Mouse (Mus musculus) right cerebral cortex, postnatal 14 days (tissue): Measurements from ENCODE around the gene Uqcrq.

Experiments
- DNase-seq: peaks from one replicate; pipeline ENCODE4 v3.0.0; 2022

The Uqcrq gene

DNA sequence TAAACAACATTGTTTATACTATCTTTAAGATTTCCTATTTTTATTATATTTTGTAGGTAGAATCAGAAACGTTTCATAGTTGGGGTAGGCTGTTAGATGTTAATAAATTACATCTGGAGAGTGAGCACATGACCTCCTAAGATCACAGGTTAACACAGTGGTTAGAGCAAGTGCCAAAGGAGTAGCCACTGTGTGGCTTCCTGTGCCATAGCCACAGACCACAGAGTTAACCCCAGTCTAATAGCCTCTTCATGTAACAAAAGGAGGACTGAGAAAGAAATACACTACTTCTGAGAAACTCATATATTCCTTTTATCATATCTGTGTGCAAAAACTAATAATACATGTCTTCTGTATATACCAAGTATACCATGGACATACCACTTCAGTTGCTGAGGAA, 36.8 kb downstream of the Uqcrq start:
- no peak for DNase-seq

DNA sequence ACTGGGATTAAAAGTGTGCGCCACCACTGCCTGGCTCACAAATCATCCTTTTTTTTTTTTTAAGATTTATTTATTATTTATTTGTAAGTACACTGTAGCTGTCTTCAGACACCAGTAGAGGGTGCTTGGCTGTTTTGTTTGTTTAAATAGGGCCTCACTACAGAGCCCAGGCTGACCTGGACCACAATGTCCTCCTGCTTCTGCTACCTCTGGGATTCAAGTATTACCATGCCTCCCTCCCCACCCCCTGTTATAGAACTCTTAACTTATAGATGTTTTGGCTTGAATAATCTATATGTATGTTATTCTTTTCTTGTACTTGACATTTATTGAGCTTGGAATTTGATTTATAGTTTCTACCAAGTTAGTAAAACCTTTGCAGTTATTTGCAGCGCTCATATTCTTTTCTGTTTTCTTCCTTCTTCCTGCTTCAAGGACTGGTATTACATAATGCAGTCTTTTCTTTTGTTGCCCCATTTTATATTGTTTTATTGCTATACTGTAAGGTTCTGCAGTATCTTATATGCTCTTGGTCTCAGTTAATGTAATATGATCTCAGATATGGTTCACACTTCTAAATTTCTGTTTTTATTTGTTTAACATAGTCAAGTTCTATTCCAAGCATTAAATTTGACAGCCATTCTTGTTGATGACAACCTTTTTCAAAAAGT, 46.7 kb downstream of the Uqcrq start:
- DNase-seq, result no peak

DNA sequence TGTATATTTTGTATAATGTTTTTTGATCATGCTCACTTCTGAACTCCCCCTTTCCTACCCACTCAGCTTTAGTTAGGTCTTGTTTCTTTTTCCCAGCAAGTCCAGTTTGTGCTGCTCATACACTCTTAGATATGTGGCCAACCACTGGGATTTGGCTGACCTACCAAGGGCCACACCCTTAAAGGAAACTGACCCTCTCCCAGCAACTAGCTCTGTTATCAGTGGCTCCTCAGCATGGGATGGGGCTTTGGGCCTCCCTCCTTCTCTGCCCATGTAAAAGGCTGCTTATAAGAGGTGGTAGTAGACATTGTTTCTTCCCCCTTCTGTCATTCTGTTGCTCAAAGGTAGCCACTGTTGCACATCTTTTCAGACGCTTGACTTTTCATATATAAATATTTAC, 51.7 kb downstream of the Uqcrq start:
- DNase-seq, result no peak
